Mouse (Mus musculus) left cerebral cortex, postnatal 14 days (tissue): ENCODE results near the gene Ogfod3. TPM values are rescaled to one million over a fixed set of nuclear protein-coding genes. Genes with fewer than 3 reads are reported as not detected.

ENCODE experiments used
- DNase-seq, 2 experiments: peaks; one replicate each; pipeline ENCODE4 v3.0.0; 2021 to 2022; ENCODE audit warnings: low spot score in 2 of 2, mixed read lengths in 1 of 2
- intact Hi-C: fragments of 180-260 bp; cut with DNase I; formaldehyde crosslinking; loops from one replicate; pipeline ENCODE4 v1.15.1; 2025
- total RNA-seq, 2 experiments: library from RNA; stranded (reverse); gene quantifications; 2 replicates each; pipeline ENCODE4 v1.2.3; 2021

Gene Ogfod3
- total RNA-seq, 2 experiments from 2014 or later: 7.1 to 7.4 TPM

- no peak for DNase-seq
- intact Hi-C loops: no loop called here
These were observed 65.8 kb downstream of the Ogfod3 start for GRCm38 (mm10) chr11:121138732-121139131.

- no peak for DNase-seq
- intact Hi-C loops: no loop called here
These were observed 66.8 kb downstream of the Ogfod3 start for GRCm38 (mm10) chr11:121137682-121138081.

GRCm38 (mm10) chr11:121134600-121134999 is 69.9 kb downstream of the Ogfod3 start:
- intact Hi-C loops: no loop called here

GRCm38 (mm10) chr11:121129616-121130015 is 74.9 kb downstream of the Ogfod3 start:
- DNase-seq: no peak
- intact Hi-C loops: no loop called here

More at GRCm38 (mm10) chr11:121134600-121134999, 69.9 kb downstream of the Ogfod3 start:
- no peak for DNase-seq

Other genes starting within 250 kb of the Ogfod3 start
- gene Csnk1d, start 213.4 kb downstream of the Ogfod3 start, total RNA-seq: 100 to 1,000 TPM; 112 to 115 TPM
- under 1 TPM; 0.36 to 0.62 TPM for gene Cd7, start 165.3 kb downstream of the Ogfod3 start, total RNA-seq
- gene Sectm1b, start 141.1 kb downstream of the Ogfod3 start, total RNA-seq: not detected
- gene Sectm1a, start 123.5 kb downstream of the Ogfod3 start, total RNA-seq: not detected
- gene Tex19.2, start 86.0 kb downstream of the Ogfod3 start, total RNA-seq: not detected
- gene Tex19.1, start 58.6 kb downstream of the Ogfod3 start, total RNA-seq: not detected
- gene Uts2r, start 44.4 kb downstream of the Ogfod3 start, total RNA-seq: not detected
- 10 to 100 TPM; 30.6 to 32.4 TPM for gene Hexdc, start 278 bp downstream of the Ogfod3 start, total RNA-seq
- 10 to 100 TPM; 21.1 to 23.8 TPM for gene Cybc1, start 24.6 kb upstream of the Ogfod3 start, total RNA-seq
- gene Narf, start 32.5 kb upstream of the Ogfod3 start, total RNA-seq: 10 to 100 TPM; 67.4 to 70.7 TPM
- gene Foxk2, start 55.3 kb upstream of the Ogfod3 start, total RNA-seq: 100 to 1,000 TPM; 115 TPM
- gene Wdr45b, start 149.7 kb upstream of the Ogfod3 start, total RNA-seq: 10 to 100 TPM; 62.2 to 68.9 TPM
- 10 to 100 TPM; 42.2 to 44.7 TPM for gene Rab40b, start 183.5 kb upstream of the Ogfod3 start, total RNA-seq
- gene Fn3krp, start 216.7 kb upstream of the Ogfod3 start, total RNA-seq: 10 to 100 TPM; 32.9 to 34.5 TPM
- 10 to 100 TPM; 31.1 to 35.2 TPM for gene Fn3k, start 230.2 kb upstream of the Ogfod3 start, total RNA-seq
- 10 to 100 TPM; 45.9 to 48.2 TPM for gene Tbcd, start 247.2 kb upstream of the Ogfod3 start, total RNA-seq